Mouse (Mus musculus) liver, embryonic 11.5 days (tissue): Measurements from ENCODE around the gene Gucy2d. TPM values are rescaled to one million over a fixed set of nuclear protein-coding genes. Genes with fewer than 3 reads are reported as not detected.

Source experiments
- ATAC-seq: fragments of 200-750 bp; cut with Nextera tagmentation; replicated peaks from 2 replicates; pipeline ENCODE4 v1.8.0; 2017; ENCODE audit warnings: moderate number of reproducible peaks, mild to moderate bottlenecking, moderate TSS enrichment, moderate library complexity; ENCODE audit not compliant: low FRiP score
- DNase-seq: peaks from one replicate; pipeline ENCODE4 v3.0.0-alpha.2; 2017; ENCODE audit warnings: low spot score
- H3K27ac ChIP-seq: fragments of 300-500 bp; sonication (generic); 2 replicates; pipeline ENCODE4 v1.5.1; 2014; ENCODE audit warnings: mild to moderate bottlenecking, low read depth, low read length, control low read depth
- H3K27me3 ChIP-seq: fragments of 300-500 bp; sonication (generic); replicated peaks from 2 replicates; pipeline ENCODE4 v1.6.1; 2014; ENCODE audit warnings: low read length, mixed read lengths; ENCODE audit not compliant: control insufficient read depth, insufficient read depth
- H3K36me3 ChIP-seq: fragments of 300-500 bp; sonication (generic); 2 replicates; pipeline ENCODE4 v1.6.1; 2014; ENCODE audit warnings: mild to moderate bottlenecking, low read length, moderate library complexity, mixed read lengths; ENCODE audit not compliant: control insufficient read depth, insufficient read depth
- H3K4me1 ChIP-seq: fragments of 300-500 bp; sonication (generic); replicated peaks from 2 replicates; pipeline ENCODE4 v1.6.1; 2014; ENCODE audit warnings: low read length, mixed read lengths; ENCODE audit not compliant: control insufficient read depth, insufficient read depth
- H3K4me2 ChIP-seq: fragments of 300-500 bp; sonication (generic); 2 replicates; pipeline ENCODE4 v1.6.1; 2014; ENCODE audit warnings: mild to moderate bottlenecking, control low read depth, moderate library complexity
- H3K4me3 ChIP-seq: fragments of 300-500 bp; sonication (generic); 2 replicates; pipeline ENCODE4 v1.5.1; 2014; ENCODE audit warnings: low read depth, low read length, control low read depth
- H3K9ac ChIP-seq: fragments of 300-500 bp; sonication (generic); 2 replicates; pipeline ENCODE4 v1.6.1; 2014; ENCODE audit warnings: low read depth, low read length, control low read depth
- H3K9me3 ChIP-seq: fragments of 300-500 bp; sonication (generic); 2 replicates; pipeline ENCODE4 v1.6.1; 2016; ENCODE audit warnings: low read length, inconsistent platforms, mixed read lengths; ENCODE audit not compliant: control insufficient read depth
- WGBS: fragments of 180-500 bp; shearing (Covaris S2); extraction: QIAGEN DNeasy Blood & Tissue Kit; methylation state at CpG from one replicate; pipeline ENCODE4 v1.1.7; 2014; 5-methylcytosine and 5-hydroxymethylcytosine counted together
- polyA plus RNA-seq: library from polyadenylated mRNA; unstranded; fragments of >200 nt; fragmentation: Nextera tagmentation; extraction: Ambion mirVana; gene quantifications from 2 replicates; pipeline ENCODE4 v1.2.1, GENCODE M21; 2014

Gucy2d gene
- polyA plus RNA-seq, 1 experiment from 2014 or later, result not detected

DNA sequence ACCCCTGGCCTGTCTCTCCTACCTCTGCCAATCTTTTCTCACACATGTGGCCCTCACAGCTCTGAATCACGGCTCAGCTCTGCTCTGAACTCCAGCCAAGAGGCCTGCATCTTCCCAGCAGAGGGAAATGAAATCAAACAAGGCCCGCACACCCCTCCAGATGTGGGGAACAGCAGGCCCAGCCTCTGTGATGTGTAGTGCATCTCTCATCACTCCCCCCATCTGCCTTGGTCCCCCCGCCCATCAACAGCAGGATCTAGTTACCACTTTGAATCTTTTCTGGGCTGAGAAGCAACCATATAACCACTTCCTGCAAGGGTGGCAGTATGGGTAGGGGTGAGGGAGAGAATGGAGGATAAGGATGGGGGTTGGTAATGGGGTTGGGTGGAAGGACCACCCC lies 28.9 kb downstream of the Gucy2d start:
- H3K4me1 ChIP-seq, result no peaks in the 10 kb centered on the region
- no peak for ATAC-seq
- H3K4me3 ChIP-seq, result no peak overlapping the region
- H3K9me3 ChIP-seq, result no peaks in the 10 kb centered on the region
- no peaks in the 10 kb centered on the region for H3K36me3 ChIP-seq
- H3K9ac ChIP-seq, result no peak overlapping the region
- H3K4me2 ChIP-seq, result no peak overlapping the region
- WGBS, result 69% methylated on average over 3 of the region's 3 CpGs
- H3K27ac ChIP-seq, result no peak overlapping the region
- no peak for DNase-seq
- no peaks in the 10 kb centered on the region for H3K27me3 ChIP-seq

DNA sequence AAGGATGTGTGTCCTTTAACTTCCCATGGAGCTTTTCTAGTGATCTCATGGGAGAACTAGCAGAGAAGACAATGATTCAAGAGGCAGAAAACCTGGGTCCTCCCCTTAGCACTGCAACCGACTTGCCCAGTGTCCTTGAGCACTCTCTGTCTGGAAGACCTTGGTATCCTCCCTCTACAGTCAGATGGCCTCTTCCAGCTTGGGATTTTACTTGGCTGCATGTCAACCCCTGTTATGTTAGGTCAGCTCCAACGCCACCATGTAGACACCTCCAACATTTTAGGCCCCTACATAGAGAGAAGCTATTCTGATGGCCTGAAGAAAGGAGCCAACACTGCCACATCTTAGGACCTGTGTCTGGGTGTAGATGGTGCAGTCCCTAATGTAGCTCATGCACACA lies 32.3 kb downstream of the Gucy2d start:
- H3K27ac ChIP-seq, result no peak overlapping the region
- H3K36me3 ChIP-seq, result no peaks in the 10 kb centered on the region
- H3K4me3 ChIP-seq, result no peak overlapping the region
- H3K9me3 ChIP-seq, result no peaks in the 10 kb centered on the region
- H3K9ac ChIP-seq, result no peak overlapping the region
- ATAC-seq (no peak), DNase-seq (no peak)
- 82% methylated on average over 2 of the region's 2 CpGs for WGBS
- no peak overlapping the region for H3K4me2 ChIP-seq
- H3K4me1 ChIP-seq, result no peaks in the 10 kb centered on the region
- H3K27me3 ChIP-seq, result no peaks in the 10 kb centered on the region

DNA sequence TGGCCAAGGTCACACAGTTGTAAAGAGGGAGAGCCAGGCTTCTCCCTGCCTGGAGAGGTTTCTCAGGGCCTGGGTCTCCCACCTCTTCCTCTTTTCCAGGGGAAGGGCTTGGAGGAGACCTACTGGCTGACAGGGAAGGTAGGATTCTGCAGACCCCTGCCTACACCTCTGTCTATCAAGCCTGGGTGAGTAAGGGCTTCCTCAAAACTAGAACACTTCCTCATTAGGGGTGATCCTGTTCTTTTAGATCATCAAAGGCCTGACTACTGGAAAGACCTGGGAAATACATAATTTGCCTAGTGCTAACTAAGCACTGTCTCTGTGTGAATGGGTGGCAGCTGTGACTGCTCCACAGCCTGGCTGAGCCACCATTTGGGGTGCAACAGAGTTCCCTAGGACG lies 34.3 kb downstream of the Gucy2d start:
- DNase-seq (no peak), ATAC-seq (no peak)
- 53% methylated on average over 1 of the region's 1 CpGs for WGBS
- Histone ChIP-seq H3K36me3 (no peaks in the 10 kb centered on the region), H3K4me2 (no peak overlapping the region), H3K4me1 (no peaks in the 10 kb centered on the region), H3K9me3 (no peaks in the 10 kb centered on the region), H3K27me3 (no peaks in the 10 kb centered on the region), H3K4me3 (no peak overlapping the region), H3K27ac (no peak overlapping the region), H3K9ac (no peak overlapping the region)

DNA sequence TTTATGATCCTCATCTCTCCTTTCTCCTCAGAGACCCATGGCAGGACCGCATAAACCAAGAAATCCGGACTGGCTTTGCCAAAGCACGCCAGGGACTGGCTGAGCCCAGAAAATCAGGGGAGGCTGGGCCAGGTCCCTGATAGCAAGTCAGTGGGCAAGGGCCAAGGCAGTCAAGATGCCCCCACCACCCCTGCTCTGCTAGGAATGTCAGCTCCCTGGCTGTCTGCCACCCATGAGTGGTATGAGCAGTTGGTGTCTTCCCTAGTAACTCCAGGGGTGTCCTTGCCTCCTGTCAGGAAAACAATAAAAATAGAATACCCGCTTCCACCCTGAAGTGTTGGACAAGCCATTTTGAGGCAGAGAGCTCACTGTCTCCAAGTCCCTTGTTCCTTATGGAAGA lies 36.9 kb downstream of the Gucy2d start:
- no peak for DNase-seq
- ATAC-seq, result no peak
- no peak overlapping the region for H3K4me3 ChIP-seq
- peaks cover 3% of the 10 kb centered on the region; the same call in 1 of the 2 replicates for H3K4me1 ChIP-seq
- H3K27ac ChIP-seq, result no peak overlapping the region
- no peaks in the 10 kb centered on the region for H3K36me3 ChIP-seq
- H3K9me3 ChIP-seq, result no peaks in the 10 kb centered on the region
- H3K9ac ChIP-seq, result no peak overlapping the region
- 82% methylated on average over 4 of the region's 4 CpGs for WGBS
- no peaks in the 10 kb centered on the region for H3K27me3 ChIP-seq
- H3K4me2 ChIP-seq, result no peak overlapping the region

DNA sequence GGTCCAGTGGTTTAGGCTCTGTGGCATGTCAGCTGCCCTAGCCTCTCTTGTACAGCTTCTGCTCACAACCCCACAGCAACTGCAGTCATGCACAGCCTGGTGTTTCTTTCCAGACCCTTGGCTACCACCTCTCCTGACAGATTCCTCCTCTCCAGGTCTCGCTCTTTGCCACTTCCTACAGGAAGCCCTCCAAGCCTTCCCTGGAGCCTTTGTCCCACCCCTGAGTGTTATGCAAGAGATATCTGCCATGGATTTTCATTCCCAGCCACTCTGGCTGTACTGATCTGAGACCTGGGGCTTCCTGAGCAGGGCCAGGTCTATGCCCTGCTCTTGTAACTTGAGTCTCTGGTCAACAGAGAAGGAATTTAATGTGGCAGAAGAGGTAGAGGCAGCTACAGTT lies 40.3 kb downstream of the Gucy2d start:
- Histone ChIP-seq H3K4me2 (no peak overlapping the region), H3K9ac (no peak overlapping the region), H3K27me3 (0 out of 2 replicates have a peak, but pooled peaks cover 2% of the 10 kb centered on the region), H3K36me3 (no peaks in the 10 kb centered on the region), H3K4me1 (peaks cover 5% of the 10 kb centered on the region; the same call in 1 of the 2 replicates), H3K4me3 (no peak overlapping the region), H3K9me3 (no peaks in the 10 kb centered on the region), H3K27ac (no peak overlapping the region)
- DNase-seq (no peak), ATAC-seq (no peak)
- 84% methylated on average over 1 of the region's 1 CpGs for WGBS

DNA sequence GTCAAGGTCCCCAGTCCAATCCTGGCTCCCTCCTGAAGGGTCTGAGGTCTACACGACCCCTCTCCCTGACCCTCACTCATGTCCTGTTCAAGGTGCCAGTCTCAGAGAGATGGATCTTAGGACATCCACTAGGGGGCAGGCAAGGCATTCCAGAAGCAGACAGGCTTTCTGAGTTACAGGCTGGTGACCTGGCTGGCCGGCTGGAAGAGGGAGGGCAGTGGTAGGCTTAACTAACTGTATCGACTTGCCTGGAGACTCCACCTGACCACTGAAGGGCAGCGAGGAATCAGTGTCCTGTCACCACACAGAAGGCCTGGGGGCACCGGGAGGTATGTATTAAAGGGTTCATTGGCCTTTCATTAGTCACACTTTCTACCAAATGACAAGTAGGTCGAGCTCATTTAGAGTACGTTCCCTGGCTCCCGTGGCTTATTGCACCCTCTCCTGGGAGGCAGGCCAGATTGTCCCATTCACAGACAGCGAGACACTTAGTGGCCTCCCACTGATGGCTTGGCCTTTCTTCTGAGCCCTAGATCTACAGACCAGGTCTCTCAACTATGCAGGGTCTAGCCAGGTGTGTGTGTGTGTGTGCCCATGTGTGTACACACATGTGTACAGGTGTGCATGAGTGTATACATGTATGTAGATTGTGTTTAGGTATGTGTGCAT lies 41.0 kb downstream of the Gucy2d start:
- Histone ChIP-seq H3K27me3 (0 out of 2 replicates have a peak, but pooled peaks cover 2% of the 10 kb centered on the region), H3K4me1 (peaks cover 5% of the 10 kb centered on the region; the same call in 1 of the 2 replicates), H3K9ac (no peak overlapping the region), H3K9me3 (no peaks in the 10 kb centered on the region), H3K4me2 (no peak overlapping the region), H3K27ac (no peak overlapping the region), H3K4me3 (no peak overlapping the region), H3K36me3 (no peaks in the 10 kb centered on the region)
- ATAC-seq (no peak; the same call in 1 of the 2 replicates), DNase-seq (no peak)
- WGBS, result 31% methylated on average over 9 of the region's 9 CpGs

DNA sequence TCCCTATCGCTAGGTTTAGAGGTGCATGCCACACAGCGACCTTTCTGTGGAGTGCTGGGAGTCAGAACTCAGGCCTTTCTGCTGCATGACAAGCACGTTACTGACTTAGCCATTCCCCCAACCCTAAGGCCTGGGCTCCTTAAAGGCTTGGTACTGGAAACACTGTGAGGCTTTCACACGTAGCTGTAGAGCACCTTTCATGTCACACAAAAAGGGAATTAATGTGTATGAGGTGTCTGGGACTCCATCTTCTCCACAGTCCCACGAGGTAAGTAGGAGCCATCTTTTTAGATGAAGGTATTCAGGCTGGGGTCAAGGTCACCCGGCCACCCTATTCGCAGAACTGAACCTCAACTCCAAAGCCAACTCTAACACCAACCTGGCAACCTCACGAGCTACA lies 41.6 kb downstream of the Gucy2d start:
- no peak overlapping the region for H3K4me2 ChIP-seq
- DNase-seq, result no peak
- no peak for ATAC-seq
- no peaks in the 10 kb centered on the region for H3K9me3 ChIP-seq
- H3K27ac ChIP-seq, result no peak overlapping the region
- H3K4me1 ChIP-seq, result peaks cover 5% of the 10 kb centered on the region; the same call in 1 of the 2 replicates
- H3K4me3 ChIP-seq, result no peak overlapping the region
- H3K27me3 ChIP-seq, result 0 out of 2 replicates have a peak, but pooled peaks cover 2% of the 10 kb centered on the region
- H3K9ac ChIP-seq, result no peak overlapping the region
- no peaks in the 10 kb centered on the region for H3K36me3 ChIP-seq
- 74% methylated on average over 8 of the region's 8 CpGs for WGBS

DNA sequence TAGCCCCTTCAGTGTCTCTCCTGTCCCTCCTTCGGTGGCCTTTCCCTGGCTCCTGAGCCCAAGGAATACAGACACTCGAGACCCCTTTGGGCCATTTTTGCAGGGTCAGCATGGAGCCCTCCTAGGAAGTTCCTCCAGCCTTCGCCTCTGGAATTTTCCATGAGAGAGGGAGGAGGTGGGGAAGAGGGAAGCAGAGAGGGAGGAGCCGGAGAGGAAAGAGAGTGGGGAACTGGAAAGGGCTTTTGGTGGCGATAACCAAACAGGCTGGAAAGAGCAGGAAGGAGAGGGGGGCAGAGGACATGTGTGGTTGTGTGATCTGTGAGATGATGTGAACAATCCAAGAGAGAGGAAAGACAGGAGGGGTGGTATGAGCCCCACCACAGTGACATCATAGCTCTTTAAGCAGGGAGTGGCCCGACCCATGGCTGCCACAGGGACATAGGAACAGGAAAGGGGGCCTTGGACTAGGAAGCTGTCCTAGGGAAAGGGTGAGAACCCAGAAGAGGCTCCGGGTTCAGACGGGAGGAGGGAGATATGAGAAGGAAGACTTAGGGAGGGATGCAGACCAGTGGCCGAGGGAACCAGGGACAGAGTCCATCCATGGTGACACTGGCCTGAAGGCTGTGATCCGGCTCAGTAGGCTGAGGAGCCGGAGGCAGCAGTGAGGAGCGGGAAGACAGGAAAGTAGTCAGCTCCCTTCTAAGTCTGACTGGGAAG lies 42.5 kb downstream of the Gucy2d start:
- Histone ChIP-seq H3K4me1 (peaks cover 5% of the 10 kb centered on the region; the same call in 1 of the 2 replicates), H3K9me3 (no peaks in the 10 kb centered on the region), H3K36me3 (no peaks in the 10 kb centered on the region), H3K4me2 (peak overlapping the region; percentile 1; the same call in 1 of the 2 replicates), H3K27ac (peak overlapping the region; percentile 26; the same call in 1 of the 2 replicates), H3K9ac (no peak overlapping the region), H3K27me3 (0 out of 2 replicates have a peak, but pooled peaks cover 2% of the 10 kb centered on the region), H3K4me3 (no peak overlapping the region)
- DNase-seq, result no peak
- ATAC-seq, result peak; percentile 57; the same call in 1 of the 2 replicates
- 42% methylated on average over 12 of the region's 12 CpGs for WGBS
